Mouse (Mus musculus) T-helper 1 cell (primary cell): ENCODE measurements at regions not wholly inside any gene's neighbourhood (a gene's known extent, or its start where the extent isn't known, plus 50 kb on each side); places are given as distances from the start of the nearest gene placed in this dataset.

Experiments used
- in situ Hi-C: fragments of 300-600 bp; cut with MboI, MseI; formaldehyde crosslinking; loops from one replicate; pipeline ENCODE4 v1.15.1; 2025; ENCODE audit warnings: high pct_unique_total_duplicates

- in situ Hi-C loops, result loop anchor here (5.0 to 25.0 kb wide), 7 partner anchors 208 to 1524 kb away; no protein-coding TSS in a partner anchor
Measured at GRCm38 (mm10) chr4:146263038-146263685, 106.5 kb downstream of the Zfp600 start.

- in situ Hi-C loops, result loop anchor here (5.0 to 25.0 kb wide), 7 partner anchors 209 to 1524 kb away; no protein-coding TSS in a partner anchor
Measured at GRCm38 (mm10) chr4:146263790-146264189, 107.2 kb downstream of the Zfp600 start.

- in situ Hi-C loops, result loop anchor here (10.0 to 25.0 kb wide), 5 partner anchors 265 to 1517 kb away; no protein-coding TSS in a partner anchor
Measured at GRCm38 (mm10) chr4:146270119-146270747, 113.6 kb downstream of the Zfp600 start.
